Mouse (Mus musculus) heart, adult 2 months (tissue): ENCODE measurements at regions not wholly inside any gene's neighbourhood (a gene's known extent, or its start where the extent isn't known, plus 50 kb on each side); places are given as distances from the start of the nearest gene placed in this dataset.

ENCODE experiments used
- DNase-seq, 2 experiments: peaks; one replicate each; pipeline ENCODE4 v3.0.0; 2021
- H3K27ac ChIP-seq: fragments of 200-600 bp; 2 replicates; pipeline ENCODE4 v1.8.1; 2022
- H3K27me3 ChIP-seq: fragments of 200-500 bp; 2 replicates; pipeline ENCODE4 v1.6.1; 2012; ENCODE audit warnings: mild to moderate bottlenecking, low read length, inconsistent platforms, mixed read lengths; ENCODE audit not compliant: control insufficient read depth, insufficient read depth
- H3K36me3 ChIP-seq: fragments of 200-500 bp; 2 replicates; pipeline ENCODE4 v1.6.1; 2012; ENCODE audit warnings: low read length, inconsistent platforms; ENCODE audit not compliant: control insufficient read depth, insufficient read depth
- H3K4me1 ChIP-seq: fragments of 200-500 bp; 2 replicates; pipeline ENCODE4 v1.6.1; 2011; ENCODE audit warnings: low read length; ENCODE audit not compliant: control insufficient read depth, insufficient read depth
- H3K4me3 ChIP-seq: fragments of 200-600 bp; 2 replicates; pipeline ENCODE4 v1.8.1; 2022
- H3K79me2 ChIP-seq: fragments of 200-500 bp; replicated peaks from 2 replicates; pipeline ENCODE4 v1.6.1; 2012; ENCODE audit warnings: mild to moderate bottlenecking, inconsistent platforms, low read length, moderate library complexity, mixed read lengths; ENCODE audit not compliant: control insufficient read depth, insufficient read depth
- H3K9ac ChIP-seq: fragments of 200-500 bp; 2 replicates; pipeline ENCODE4 v1.6.1; 2012; ENCODE audit warnings: low read depth, mild to moderate bottlenecking, control low read depth, inconsistent platforms, low read length, mixed read lengths
- CTCF ChIP-seq: fragments of 200-600 bp; IDR thresholded peaks from 2 replicates; pipeline ENCODE4 v1.8.1; 2022; ENCODE audit warnings: antibody characterized with exemption, mild to moderate bottlenecking, moderate library complexity
- EP300 ChIP-seq: fragments of 200-500 bp; IDR thresholded peaks from 2 replicates; pipeline ENCODE4 v1.6.1; 2011; ENCODE audit warnings: low read depth, low read length, control low read depth; ENCODE audit not compliant: insufficient read depth
- POLR2A ChIP-seq: fragments of 200-500 bp; IDR thresholded peaks from 2 replicates; pipeline ENCODE4 v1.6.1; 2011; ENCODE audit warnings: mild to moderate bottlenecking, low read depth, low read length, control low read depth; ENCODE audit not compliant: insufficient read depth
- WGBS: fragments of 180-500 bp; shearing (Covaris S2); methylation state at CpG from one replicate; pipeline ENCODE4 v1.1.7; 2018; 5-methylcytosine and 5-hydroxymethylcytosine counted together
- intact Hi-C: fragments of 180-260 bp; cut with DNase I; formaldehyde crosslinking; loops from one replicate; pipeline ENCODE4 v1.15.1; 2025

DNA sequence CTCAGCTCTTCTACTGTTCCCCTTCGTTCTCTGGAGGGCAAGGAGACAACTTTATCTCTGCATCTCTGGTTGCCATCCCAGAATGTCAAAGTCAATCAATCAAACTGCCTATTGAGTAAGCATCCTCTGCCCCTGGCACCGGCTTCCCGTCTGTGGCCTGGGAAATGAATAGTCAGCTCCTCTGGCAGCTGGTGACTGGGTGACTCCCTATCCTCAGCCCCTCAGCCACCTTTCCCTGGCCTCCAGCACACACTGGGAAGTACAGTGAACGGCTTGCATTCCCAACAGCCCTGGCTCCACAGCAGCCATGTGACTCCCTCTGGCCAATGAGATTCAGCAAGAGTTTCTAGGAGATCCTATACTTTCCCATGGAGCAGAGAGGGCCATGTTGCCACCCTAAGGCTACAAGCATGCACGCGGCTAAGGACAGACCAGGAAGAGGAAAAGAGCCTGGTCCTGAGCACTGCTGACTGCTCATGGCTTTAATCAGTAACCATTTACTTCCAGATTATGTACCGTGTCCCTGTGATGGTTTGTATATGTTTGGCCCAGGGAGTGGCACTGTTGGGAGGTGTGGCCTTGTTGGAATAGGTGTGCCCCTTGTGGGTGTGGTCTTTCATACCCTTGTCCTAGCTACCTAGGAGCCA lies 119.6 kb downstream of the Inhbb start:
- WGBS = 74% methylated on average over 7 of the region's 7 CpGs
- H3K36me3 ChIP-seq = no peaks in the 10 kb centered on the region
- TF ChIP-seq EP300 = no peak
- TF ChIP-seq POLR2A = no peak
- TF ChIP-seq CTCF = no peak

DNA sequence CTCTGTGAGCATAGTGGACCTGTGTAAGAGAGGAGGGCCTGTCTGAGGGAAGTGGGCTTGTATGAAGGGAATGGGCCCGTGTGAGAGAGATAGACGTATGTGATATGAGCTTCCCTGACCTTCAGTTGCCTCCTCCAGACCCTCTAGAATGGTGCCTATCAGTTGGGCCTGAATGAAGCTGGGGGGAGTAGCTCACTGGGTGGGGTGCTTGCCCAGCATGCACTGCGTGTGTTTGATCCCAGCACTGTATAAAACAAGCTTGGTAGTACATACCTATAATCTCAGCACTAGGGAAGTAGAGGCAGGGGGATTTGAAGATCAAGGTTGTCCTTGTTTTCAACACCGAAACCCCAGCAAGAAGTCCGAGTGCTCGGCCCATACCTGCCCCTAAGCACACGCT lies 120.1 kb downstream of the Inhbb start:
- Histone ChIP-seq H3K36me3 (no peaks in the 10 kb centered on the region), H3K4me3 (no peak overlapping the region), H3K79me2 (no peaks in the 10 kb centered on the region), H3K9ac (no peak overlapping the region), H3K27ac (no peak overlapping the region), H3K4me1 (peaks cover 2% of the 10 kb centered on the region; the same call in 1 of the 2 replicates), H3K27me3 (no peaks in the 10 kb centered on the region)
- intact Hi-C loops = no loop called here
- TF ChIP-seq CTCF (no peak), EP300 (no peak), POLR2A (no peak)
- no peak for DNase-seq
- 84% methylated on average over 7 of the region's 7 CpGs for WGBS

More for the DNA sequence above, 119.6 kb downstream of the Inhbb start:
- Histone ChIP-seq H3K9ac (no peak overlapping the region), H3K27me3 (no peaks in the 10 kb centered on the region), H3K4me1 (peaks cover 2% of the 10 kb centered on the region; the same call in 1 of the 2 replicates), H3K4me3 (no peak overlapping the region), H3K27ac (no peak overlapping the region), H3K79me2 (no peaks in the 10 kb centered on the region)
- no peak for DNase-seq
- intact Hi-C loops = no loop called here

DNA sequence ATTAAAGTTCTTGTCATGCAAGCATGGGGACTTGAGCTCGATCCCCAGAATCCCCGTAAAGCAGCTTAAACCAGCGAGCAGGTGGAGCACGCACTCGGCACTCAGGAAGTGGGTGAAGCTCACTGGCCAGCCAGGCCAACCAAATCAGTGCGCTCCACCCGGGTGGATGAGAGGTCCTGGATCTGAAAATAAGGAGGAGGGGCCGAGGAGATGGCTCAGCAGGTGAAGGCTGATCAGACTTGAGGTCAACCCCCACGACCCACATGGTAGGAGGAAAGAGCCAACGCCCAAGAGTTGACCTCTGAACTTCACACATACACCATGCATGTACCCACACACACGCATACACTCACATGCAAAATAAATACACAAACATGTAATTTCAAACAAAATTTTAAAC lies 120.8 kb downstream of the Inhbb start:
- Histone ChIP-seq H3K4me1 (peaks cover 2% of the 10 kb centered on the region; the same call in 1 of the 2 replicates), H3K36me3 (no peaks in the 10 kb centered on the region), H3K27ac (no peak overlapping the region), H3K4me3 (no peak overlapping the region), H3K79me2 (no peaks in the 10 kb centered on the region), H3K27me3 (no peaks in the 10 kb centered on the region), H3K9ac (no peak overlapping the region)
- no peak for DNase-seq
- TF ChIP-seq EP300 (no peak), POLR2A (no peak), CTCF (no peak)
- WGBS = 91% methylated on average over 11 of the region's 11 CpGs
- intact Hi-C loops = no loop called here

DNA sequence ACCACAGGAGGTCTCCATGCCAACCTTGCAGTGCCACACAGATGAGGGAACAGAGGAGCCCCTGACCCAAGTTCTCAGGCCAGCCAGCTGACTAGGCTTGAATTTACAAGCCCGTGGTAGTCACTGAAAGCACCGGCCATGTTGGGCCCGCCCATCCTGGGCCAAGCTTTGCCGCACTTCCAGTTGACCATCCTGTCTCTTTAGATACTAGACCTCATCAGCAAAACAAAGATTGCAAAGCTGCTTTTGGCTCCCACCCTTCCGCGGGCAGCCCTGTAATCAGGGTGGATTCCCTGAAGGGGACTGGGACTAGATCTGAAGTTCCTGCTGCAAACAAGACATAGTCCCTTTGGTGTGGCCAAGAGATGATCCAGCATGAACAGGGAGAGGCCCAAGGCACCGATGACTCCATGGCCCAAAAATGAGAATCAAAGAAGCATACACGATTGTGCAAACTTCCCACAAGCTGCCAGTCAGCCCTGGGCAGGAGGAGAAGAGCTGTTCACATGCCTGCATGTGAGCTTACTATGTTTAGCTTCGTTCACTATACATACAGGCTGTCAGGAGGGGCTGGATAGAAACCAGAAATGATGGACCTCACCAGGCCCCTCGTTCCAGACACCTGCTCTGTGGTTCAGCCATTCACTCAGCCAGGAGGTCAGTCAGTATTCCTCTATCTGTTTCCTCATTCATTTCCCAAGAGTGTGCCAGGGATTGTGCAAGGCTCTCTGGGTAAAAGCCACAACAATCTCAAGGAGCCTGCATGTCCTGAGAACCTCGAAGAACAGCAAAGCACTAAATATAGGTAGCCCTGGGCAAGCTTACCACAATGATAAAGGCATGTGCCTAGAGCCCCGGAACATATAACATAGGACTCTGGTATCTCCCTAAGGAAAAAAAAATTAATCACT lies 122.0 kb downstream of the Inhbb start:
- Histone ChIP-seq H3K4me3 (no peak overlapping the region), H3K27ac (no peak overlapping the region), H3K36me3 (no peaks in the 10 kb centered on the region), H3K27me3 (no peaks in the 10 kb centered on the region), H3K9ac (no peak overlapping the region), H3K79me2 (no peaks in the 10 kb centered on the region), H3K4me1 (peaks cover 5% of the 10 kb centered on the region; the same call in 1 of the 2 replicates)
- peak; percentile 40 to 74 for DNase-seq
- WGBS = 47% methylated on average over 12 of the region's 12 CpGs
- TF ChIP-seq POLR2A = no peak
- 0 out of 2 replicates have a peak, but pooled peaks have one; percentile 37 for TF ChIP-seq EP300
- intact Hi-C loops = no loop called here

DNA sequence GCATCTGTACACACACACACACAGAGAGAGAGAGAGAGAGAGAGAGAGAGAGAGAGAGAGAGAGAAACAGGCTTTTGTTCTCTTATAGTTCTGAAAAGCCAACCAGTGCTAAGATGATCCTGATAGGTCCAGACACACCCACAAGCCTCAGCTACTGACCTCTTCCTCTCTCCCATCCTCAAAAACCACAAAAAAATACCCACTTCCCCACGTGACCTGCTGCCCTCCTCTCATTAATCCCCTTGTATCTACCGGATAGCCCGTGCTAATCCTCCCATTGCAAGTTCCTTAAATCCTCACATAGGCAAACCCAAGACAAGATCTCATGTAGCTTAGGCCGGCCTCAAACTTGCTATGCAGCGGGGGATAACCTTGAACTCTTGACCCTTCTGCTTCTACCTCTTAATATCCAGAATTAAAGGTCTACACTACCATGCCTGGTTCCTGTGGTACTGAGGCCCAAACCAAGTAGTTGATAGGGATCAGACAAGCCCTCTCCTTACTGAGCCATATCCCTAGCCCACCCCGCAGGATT lies 123.3 kb downstream of the Inhbb start:
- Histone ChIP-seq H3K27me3 (no peaks in the 10 kb centered on the region), H3K9ac (no peak overlapping the region), H3K79me2 (no peaks in the 10 kb centered on the region), H3K4me3 (no peak overlapping the region), H3K36me3 (no peaks in the 10 kb centered on the region), H3K4me1 (peaks cover 5% of the 10 kb centered on the region; the same call in 1 of the 2 replicates), H3K27ac (no peak overlapping the region)
- WGBS = 88% methylated on average over 6 of the region's 6 CpGs
- intact Hi-C loops = no loop called here
- no peak for DNase-seq
- TF ChIP-seq CTCF (no peak), POLR2A (no peak), EP300 (no peak)

DNA sequence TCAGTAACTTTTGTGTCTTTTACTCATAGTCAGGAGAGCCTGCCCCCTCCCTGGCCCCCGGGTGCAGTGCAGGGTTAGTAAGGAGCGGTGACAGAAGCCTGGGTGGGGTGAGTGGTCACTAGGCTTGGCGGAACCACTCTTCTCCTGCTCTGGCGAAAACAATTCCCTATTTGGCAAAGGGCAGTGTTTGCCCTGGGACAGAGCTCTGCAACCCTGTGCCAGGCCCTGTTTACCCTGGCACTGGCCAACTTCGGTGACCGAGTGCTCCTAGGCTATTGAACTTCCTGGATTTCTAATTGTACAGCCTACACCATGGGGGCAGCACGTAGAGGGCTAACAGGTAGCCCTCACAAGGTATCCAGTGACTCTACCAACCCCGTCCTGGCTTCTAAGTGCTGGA lies 126.9 kb downstream of the Inhbb start:
- no peak overlapping the region for H3K4me3 ChIP-seq
- no peak for TF ChIP-seq CTCF
- no peak for TF ChIP-seq POLR2A
- TF ChIP-seq EP300 = no peak
- peak; percentile 29 to 45 for DNase-seq
- no peaks in the 10 kb centered on the region for H3K27me3 ChIP-seq
- H3K4me1 ChIP-seq = peaks cover 5% of the 10 kb centered on the region; the same call in 1 of the 2 replicates
- H3K9ac ChIP-seq = no peak overlapping the region
- WGBS = 62% methylated on average over 8 of the region's 8 CpGs
- no peak overlapping the region for H3K27ac ChIP-seq
- no peaks in the 10 kb centered on the region for H3K36me3 ChIP-seq
- intact Hi-C loops = no loop called here
- no peaks in the 10 kb centered on the region for H3K79me2 ChIP-seq
